Mouse (Mus musculus): ENCODE data around the gene Rest. TPM values are rescaled to one million over a fixed set of nuclear protein-coding genes. Genes with fewer than 3 reads are reported as not detected.

Rest gene
- polyA plus RNA-seq, 1 experiment from 2014 or later = 27.1 TPM

- no peak for ATAC-seq (ENCODE audit: insufficient read depth, low FRiP score, low read depth)
- H3K9me3 ChIP-seq = no peaks in the 10 kb centered on the region
- 74% methylated on average over 8 of the region's 8 CpGs for WGBS
- no peaks in the 10 kb centered on the region for H3K27me3 ChIP-seq (replicated peaks)
- H3K4me1 ChIP-seq = no peaks in the 10 kb centered on the region
- peaks cover 34% of the 10 kb centered on the region for H3K36me3 ChIP-seq
- H3K4me3 ChIP-seq (replicated peaks) = no peak overlapping the region
- H3K27ac ChIP-seq = no peak overlapping the region
- no peak overlapping the region for H3K4me2 ChIP-seq
- no peak overlapping the region for H3K9ac ChIP-seq
Observed at GRCm38 (mm10) chr5:77289686-77290085, 24.4 kb downstream of the Rest start.

- WGBS = 90% methylated on average over 2 of the region's 2 CpGs
- no peaks in the 10 kb centered on the region for H3K4me1 ChIP-seq
- no peak overlapping the region for H3K4me2 ChIP-seq
- no peak overlapping the region for H3K9ac ChIP-seq
- no peaks in the 10 kb centered on the region for H3K27me3 ChIP-seq (replicated peaks)
- H3K4me3 ChIP-seq (replicated peaks) = no peak overlapping the region
- no peak overlapping the region for H3K27ac ChIP-seq
- ATAC-seq (ENCODE audit: insufficient read depth, low FRiP score, low read depth) = no peak
- H3K36me3 ChIP-seq = peaks cover 36% of the 10 kb centered on the region
- no peaks in the 10 kb centered on the region for H3K9me3 ChIP-seq
Observed at GRCm38 (mm10) chr5:77290606-77291005, 25.3 kb downstream of the Rest start.

GRCm38 (mm10) chr5:77292803-77293522 is 27.7 kb downstream of the Rest start:
- H3K9ac ChIP-seq = no peak overlapping the region
- WGBS = 87% methylated on average over 7 of the region's 7 CpGs
- no peak for ATAC-seq (ENCODE audit: insufficient read depth, low FRiP score, low read depth)
- no peak overlapping the region for H3K4me2 ChIP-seq
- H3K4me3 ChIP-seq (replicated peaks) = no peak overlapping the region
- H3K27me3 ChIP-seq (replicated peaks) = no peaks in the 10 kb centered on the region
- no peaks in the 10 kb centered on the region for H3K9me3 ChIP-seq
- H3K36me3 ChIP-seq = peaks cover 31% of the 10 kb centered on the region
- H3K27ac ChIP-seq = no peak overlapping the region
- no peaks in the 10 kb centered on the region for H3K4me1 ChIP-seq

GRCm38 (mm10) chr5:77299486-77299885 is 34.2 kb downstream of the Rest start:
- Histone ChIP-seq H3K4me1 (no peaks in the 10 kb centered on the region), H3K36me3 (0 out of 2 replicates have a peak, but pooled peaks cover 29% of the 10 kb centered on the region), H3K4me2 (no peak overlapping the region), H3K4me3 (replicated peaks) (no peak overlapping the region), H3K9me3 (no peaks in the 10 kb centered on the region), H3K27ac (no peak overlapping the region), H3K27me3 (replicated peaks) (no peaks in the 10 kb centered on the region), H3K9ac (no peak overlapping the region)
- no peak for ATAC-seq (ENCODE audit: insufficient read depth, low FRiP score, low read depth)
- 88% methylated on average over 2 of the region's 2 CpGs for WGBS

- no peak overlapping the region for H3K4me2 ChIP-seq
- no peak overlapping the region for H3K9ac ChIP-seq
- no peaks in the 10 kb centered on the region for H3K27me3 ChIP-seq (replicated peaks)
- H3K4me1 ChIP-seq = no peaks in the 10 kb centered on the region
- no peak for ATAC-seq (ENCODE audit: insufficient read depth, low FRiP score, low read depth)
- no peak overlapping the region for H3K27ac ChIP-seq
- WGBS = 86% methylated on average over 6 of the region's 6 CpGs
- no peaks in the 10 kb centered on the region for H3K9me3 ChIP-seq
- no peak overlapping the region for H3K4me3 ChIP-seq (replicated peaks)
- H3K36me3 ChIP-seq = peaks cover 25% of the 10 kb centered on the region; the same call in 1 of the 2 replicates
Observed at GRCm38 (mm10) chr5:77301296-77301903, 36.1 kb downstream of the Rest start.

GRCm38 (mm10) chr5:77307821-77308553 is 42.7 kb downstream of the Rest start:
- Histone ChIP-seq H3K27ac (no peak overlapping the region), H3K4me1 (peaks cover 17% of the 10 kb centered on the region), H3K27me3 (replicated peaks) (no peaks in the 10 kb centered on the region), H3K9me3 (no peaks in the 10 kb centered on the region), H3K4me2 (peak overlapping the region; percentile 93), H3K9ac (no peak overlapping the region), H3K4me3 (replicated peaks) (peak overlapping the region; percentile 92), H3K36me3 (peaks cover 15% of the 10 kb centered on the region; the same call in 1 of the 2 replicates)
- no peak for ATAC-seq (ENCODE audit: insufficient read depth, low FRiP score, low read depth)
- 72% methylated on average over 5 of the region's 5 CpGs for WGBS

- Histone ChIP-seq H3K4me2 (peak overlapping the region; percentile 93), H3K36me3 (peaks cover 16% of the 10 kb centered on the region; the same call in 1 of the 2 replicates), H3K9ac (peak overlapping the region; percentile 40), H3K9me3 (no peaks in the 10 kb centered on the region), H3K27ac (peak overlapping the region; percentile 92), H3K27me3 (replicated peaks) (no peaks in the 10 kb centered on the region), H3K4me3 (replicated peaks) (peak overlapping the region; percentile 92), H3K4me1 (peaks cover 17% of the 10 kb centered on the region)
- ATAC-seq (ENCODE audit: insufficient read depth, low FRiP score, low read depth) = peak; percentile 10; the same call in 1 of the 2 replicates
- under 1% methylated on average over 76 of the region's 76 CpGs for WGBS
Observed at GRCm38 (mm10) chr5:77309051-77309906, 44.0 kb downstream of the Rest start.

- peak within 1 kb of the TSS; percentile 92 for H3K27ac ChIP-seq
- under 1% methylated on average over 79 of the region's 85 CpGs for WGBS
- peak; percentile 96 for ATAC-seq (ENCODE audit: insufficient read depth, low FRiP score, low read depth)
Observed at GRCm38 (mm10) chr5:77309924-77310772, 44.9 kb downstream of the Rest start, which contains the start of the genes Noa1 and Polr2b. Gene Noa1, minus strand, starts transcription at chr5:77310084. Gene Polr2b, plus strand, starts transcription at chr5:77310147.

GRCm38 (mm10) chr5:77314206-77314605 is 48.9 kb downstream of the Rest start:
- Histone ChIP-seq H3K9me3 (no peaks in the 10 kb centered on the region), H3K9ac (no peak overlapping the region), H3K4me3 (replicated peaks) (no peak overlapping the region), H3K36me3 (peaks cover 17% of the 10 kb centered on the region; the same call in 1 of the 2 replicates), H3K4me2 (no peak overlapping the region), H3K4me1 (peaks cover 4% of the 10 kb centered on the region), H3K27me3 (replicated peaks) (no peaks in the 10 kb centered on the region), H3K27ac (no peak overlapping the region)
- 95% methylated on average over 4 of the region's 4 CpGs for WGBS
- ATAC-seq (ENCODE audit: insufficient read depth, low FRiP score, low read depth) = no peak

More at GRCm38 (mm10) chr5:77309924-77310772, 44.9 kb downstream of the Rest start, which contains the start of the genes Noa1 and Polr2b:
- Histone ChIP-seq H3K9me3 (no peaks in the 10 kb centered on the region), H3K4me1 (peaks cover 17% of the 10 kb centered on the region), H3K27me3 (replicated peaks) (no peaks in the 10 kb centered on the region), H3K4me2 (peak within 1 kb of the TSS; percentile 93), H3K9ac (peak within 1 kb of the TSS; percentile 92), H3K4me3 (replicated peaks) (peak within 1 kb of the TSS; percentile 92), H3K36me3 (peaks cover 20% of the 10 kb centered on the region; the same call in 1 of the 2 replicates)

GRCm38 (mm10) chr5:77314986-77315385 is 49.7 kb downstream of the Rest start:
- no peak for ATAC-seq (ENCODE audit: insufficient read depth, low FRiP score, low read depth)
- H3K4me1 ChIP-seq = peaks cover 3% of the 10 kb centered on the region; the same call in 1 of the 2 replicates
- no peak overlapping the region for H3K4me2 ChIP-seq
- H3K9ac ChIP-seq = no peak overlapping the region
- no peaks in the 10 kb centered on the region for H3K9me3 ChIP-seq
- no peak overlapping the region for H3K4me3 ChIP-seq (replicated peaks)
- 81% methylated on average over 6 of the region's 6 CpGs for WGBS
- peaks cover 19% of the 10 kb centered on the region; the same call in 1 of the 2 replicates for H3K36me3 ChIP-seq
- no peak overlapping the region for H3K27ac ChIP-seq
- H3K27me3 ChIP-seq (replicated peaks) = no peaks in the 10 kb centered on the region

All from stomach, embryonic 15.5 days (tissue).